Mouse (Mus musculus): Measurements from ENCODE around the gene Plcb1.

The Plcb1 gene

DNA sequence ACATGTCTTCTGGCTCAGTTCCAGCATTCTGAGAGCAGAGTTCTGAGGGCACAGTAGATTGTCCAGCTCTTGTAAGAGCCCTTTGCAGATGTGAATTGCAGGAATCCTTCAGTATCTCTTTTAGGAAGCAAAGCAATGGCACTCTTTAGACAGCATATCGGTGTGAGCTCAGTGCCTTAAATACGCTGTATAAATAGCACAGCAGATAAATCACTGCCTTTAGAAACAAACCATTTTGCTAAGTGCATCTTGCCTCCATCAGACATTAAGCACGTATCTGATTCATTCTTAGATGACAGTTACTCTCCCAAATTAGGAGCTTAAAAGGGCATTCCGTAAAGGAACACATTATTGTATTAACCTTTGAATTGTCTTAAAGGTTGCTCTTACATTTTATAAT lies 416.5 kb downstream of the Plcb1 start:
- DNase-seq (ENCODE audit: low read depth, low spot score) = no peak

DNA sequence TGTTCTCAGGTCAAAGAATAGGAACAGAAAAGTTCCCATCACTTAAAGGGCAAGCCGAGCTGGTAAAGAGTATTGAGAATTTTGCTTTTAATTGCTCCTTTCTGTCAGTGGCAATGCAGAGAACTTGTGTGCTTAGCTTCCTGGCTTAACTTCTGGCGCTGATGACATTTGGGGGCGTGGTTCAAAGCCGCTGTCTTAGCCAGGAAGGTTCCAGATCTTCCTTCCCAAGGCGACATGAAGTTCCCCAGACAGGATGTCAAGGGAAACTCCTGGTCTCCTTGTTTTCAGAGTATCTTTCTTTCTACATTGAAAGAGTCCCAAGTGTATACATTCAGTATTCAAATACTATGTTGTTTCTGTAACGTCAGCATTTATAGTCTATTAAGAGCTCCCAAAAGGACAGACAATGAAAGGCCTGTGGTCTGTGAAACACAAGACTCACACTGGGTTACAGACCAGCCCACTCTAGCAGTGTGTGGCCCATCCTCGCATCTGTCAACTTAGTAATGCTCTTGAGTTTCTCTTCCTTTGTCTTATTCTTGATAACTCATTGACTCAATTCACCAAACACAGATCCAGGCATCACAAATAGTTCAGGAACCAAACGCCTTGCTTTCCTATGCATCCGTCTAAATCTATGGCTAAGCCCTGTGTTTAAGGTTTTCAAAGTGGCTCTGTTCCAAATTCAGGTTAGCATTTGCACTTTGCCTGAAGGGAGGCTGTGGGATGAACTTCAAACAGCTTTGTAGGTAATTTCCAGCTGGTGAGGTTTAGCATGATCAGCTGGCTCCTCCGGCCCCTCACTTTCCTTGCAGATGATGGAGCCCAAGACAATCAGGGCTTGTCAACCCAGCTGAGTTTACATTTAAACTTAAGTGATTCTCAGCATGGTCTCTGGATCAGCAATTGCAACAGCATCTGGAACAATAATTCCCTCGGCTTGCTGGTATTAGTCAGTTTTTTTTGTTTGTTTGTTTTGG lies 418.6 kb downstream of the Plcb1 start:
- DNase-seq (ENCODE audit: low read depth, low spot score) = no peak

DNA sequence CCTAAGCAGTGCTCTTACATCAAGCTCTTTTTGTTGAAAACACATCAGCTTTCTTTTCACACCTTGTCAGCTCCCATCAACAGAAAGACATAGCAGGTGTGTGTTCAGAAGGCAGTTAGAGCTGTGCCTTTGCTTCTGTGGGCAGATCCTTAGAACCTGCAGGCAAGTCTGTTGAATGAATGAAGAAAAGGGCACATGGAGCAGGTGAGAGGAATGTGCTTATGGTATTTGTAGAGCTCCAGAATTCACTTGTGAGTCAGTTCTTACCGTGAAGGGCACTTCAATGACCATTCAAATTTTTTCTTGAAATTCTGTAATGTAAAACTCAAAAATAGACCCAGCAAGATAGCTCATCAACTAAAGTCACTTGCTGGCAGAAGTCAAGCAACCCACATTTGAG lies 423.0 kb downstream of the Plcb1 start:
- no peak for DNase-seq (ENCODE audit: low read depth, low spot score)

DNA sequence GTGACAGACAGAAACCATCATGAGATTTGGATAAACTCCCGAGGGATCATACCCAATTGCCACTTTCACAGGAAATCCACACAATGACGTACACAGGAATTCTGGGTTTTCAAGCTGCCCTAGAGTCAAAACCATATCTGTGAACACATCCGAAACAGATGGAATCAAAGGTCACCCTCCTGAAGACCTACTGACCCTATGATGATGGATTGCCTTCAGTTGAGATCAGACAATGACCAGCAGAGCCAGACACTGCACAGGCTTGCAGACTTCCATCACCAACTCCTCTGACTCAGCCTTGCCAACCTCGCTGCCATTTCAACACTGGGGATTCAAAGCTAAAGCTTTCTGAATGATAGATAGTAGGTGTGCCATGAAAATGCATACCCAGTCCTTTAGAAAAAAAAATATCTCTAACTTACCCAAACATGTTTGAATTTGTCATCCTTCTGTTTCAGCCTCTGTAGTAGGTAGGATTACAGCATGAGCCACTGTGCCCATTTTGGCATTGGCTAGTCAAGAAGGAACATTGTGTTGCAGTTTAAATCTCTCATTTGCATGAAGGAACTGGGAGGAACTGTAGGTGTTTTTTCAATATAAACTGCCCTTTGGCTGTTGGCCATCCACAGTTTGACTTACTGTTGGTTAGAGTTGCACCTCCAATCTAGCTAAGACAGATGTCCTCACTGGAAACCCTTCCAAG lies 429.0 kb downstream of the Plcb1 start:
- DNase-seq (ENCODE audit: low read depth, low spot score) = no peak

DNA sequence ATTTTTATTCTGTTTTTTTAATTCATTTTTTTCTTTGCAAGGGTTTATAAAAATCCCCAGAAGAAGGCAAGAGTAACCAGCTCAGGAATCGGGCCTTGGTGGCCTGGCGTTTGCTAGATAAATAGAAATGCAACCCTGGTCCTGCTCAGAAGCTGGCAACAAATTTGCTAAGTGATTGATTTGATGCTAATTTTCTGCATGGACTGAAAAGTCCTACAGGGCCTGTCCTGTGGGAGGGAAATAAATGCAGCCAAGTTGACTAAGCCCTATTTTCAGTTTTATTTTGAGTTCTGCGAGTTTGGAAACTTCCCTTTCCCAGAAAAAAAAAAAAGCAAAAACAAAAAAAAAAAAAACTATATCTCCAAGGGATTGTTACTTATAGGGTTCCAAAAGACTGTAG lies 433.5 kb downstream of the Plcb1 start:
- DNase-seq (ENCODE audit: low read depth, low spot score) = no peak

DNA sequence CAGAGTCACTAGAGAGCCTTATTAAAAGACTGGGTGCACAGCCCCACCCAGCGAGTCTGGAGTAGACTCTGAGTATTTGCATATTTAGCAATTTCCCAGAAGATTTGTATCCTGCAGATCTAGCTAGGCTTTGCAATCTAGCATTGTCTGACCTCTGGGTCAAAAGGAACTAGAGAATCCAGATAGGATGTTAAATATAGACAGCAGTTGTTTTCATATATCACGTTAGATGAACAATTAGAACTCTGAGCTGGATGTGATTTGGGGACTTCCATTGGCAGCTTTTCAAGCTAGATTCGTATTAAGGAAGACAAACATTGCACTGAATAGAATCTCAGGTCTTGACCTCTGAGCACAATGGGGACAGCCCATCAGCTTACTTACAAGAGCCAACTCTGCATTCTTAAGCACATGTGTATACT lies 439.7 kb downstream of the Plcb1 start:
- DNase-seq (ENCODE audit: low read depth, low spot score) = no peak

DNA sequence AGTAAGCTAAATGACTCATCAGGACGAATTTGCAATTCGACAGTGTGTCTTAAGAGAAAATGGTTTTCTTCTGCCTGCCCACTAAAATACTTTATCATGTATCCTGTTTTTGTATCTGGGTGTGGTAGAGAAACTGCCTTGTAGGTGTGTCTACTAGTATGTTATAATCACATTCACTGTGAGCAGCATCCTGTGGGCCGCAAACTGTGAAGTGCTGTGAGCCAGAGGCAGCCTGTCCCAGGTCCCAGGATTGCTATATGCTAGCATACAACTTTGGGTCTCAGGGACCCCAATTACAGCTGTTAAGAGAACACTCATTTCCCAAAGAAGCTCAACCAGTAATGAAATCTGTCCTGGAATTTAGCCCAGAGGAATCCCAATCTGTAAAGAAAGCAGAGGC lies 444.4 kb downstream of the Plcb1 start:
- no peak for DNase-seq (ENCODE audit: low read depth, low spot score)

DNA sequence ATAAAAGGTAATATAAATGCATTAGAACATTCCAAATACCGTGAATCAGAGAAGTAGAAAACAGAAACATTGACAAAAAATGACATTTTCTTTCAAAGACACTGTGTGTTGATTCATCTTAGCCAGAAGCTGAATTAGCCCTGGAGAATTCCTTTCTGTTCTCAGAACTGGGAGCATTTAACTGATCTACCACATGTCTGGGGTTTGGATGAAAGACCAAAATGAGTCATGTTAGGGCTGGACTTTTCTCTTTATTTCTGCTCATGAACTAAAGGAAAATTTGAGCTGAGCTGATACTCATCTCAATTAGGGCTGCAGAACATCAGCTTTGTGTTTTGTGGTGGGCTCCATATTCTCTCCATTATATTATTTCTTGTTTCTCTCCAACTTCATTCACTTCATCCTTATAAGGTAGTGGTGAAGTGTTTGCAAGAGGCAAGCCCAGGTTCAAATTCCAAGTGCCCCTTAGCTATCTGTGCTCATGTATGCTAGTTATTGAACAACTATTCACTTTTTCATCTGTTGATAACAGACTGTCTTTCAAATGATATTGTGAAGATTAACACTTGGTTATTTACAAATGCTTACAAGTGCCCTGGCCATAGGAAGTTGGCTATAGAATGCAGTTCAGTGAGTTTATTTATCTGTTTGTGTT lies 456.9 kb downstream of the Plcb1 start:
- DNase-seq (ENCODE audit: low read depth, low spot score) = peak; percentile 46

DNA sequence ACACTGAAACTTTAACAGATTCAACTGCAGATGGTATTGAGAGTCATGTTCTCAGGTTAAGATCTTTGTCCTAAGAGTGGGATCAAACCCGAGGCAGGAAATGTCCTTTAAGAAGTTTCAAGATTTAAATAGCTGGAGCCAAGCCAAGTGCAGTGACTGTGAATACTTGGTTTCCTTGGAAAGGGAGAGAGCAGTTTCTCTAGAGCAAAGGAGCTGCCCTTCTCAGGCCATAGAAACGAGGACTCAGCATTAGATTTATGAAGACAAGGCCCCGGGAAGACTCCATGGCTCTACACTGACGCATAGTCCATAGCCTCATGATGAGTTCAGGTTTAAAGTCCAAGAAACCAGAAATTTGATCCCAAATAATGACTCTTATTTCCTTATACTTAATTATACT lies 457.9 kb downstream of the Plcb1 start:
- no peak for DNase-seq (ENCODE audit: low read depth, low spot score)

DNA sequence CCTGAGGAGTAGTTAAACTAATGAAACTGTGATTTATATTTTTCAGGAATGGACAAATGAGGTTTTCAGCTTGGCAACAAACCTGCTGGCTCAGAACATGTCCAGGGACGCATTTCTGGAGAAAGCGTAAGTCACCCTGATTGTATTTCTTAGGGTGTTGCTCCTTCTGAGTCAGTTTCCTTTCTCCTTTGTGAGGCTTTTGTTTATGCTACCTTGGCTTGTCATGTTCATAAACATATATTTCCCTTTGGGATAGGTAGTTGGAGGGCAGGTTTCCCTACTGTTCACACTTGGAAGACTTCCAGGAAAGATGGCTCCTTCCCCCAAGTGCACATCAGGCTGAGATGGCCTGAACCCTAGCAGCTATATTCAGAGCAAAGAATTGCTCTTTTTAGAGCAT lies 464.1 kb downstream of the Plcb1 start:
- no peak for DNase-seq (ENCODE audit: low read depth, low spot score)

DNA sequence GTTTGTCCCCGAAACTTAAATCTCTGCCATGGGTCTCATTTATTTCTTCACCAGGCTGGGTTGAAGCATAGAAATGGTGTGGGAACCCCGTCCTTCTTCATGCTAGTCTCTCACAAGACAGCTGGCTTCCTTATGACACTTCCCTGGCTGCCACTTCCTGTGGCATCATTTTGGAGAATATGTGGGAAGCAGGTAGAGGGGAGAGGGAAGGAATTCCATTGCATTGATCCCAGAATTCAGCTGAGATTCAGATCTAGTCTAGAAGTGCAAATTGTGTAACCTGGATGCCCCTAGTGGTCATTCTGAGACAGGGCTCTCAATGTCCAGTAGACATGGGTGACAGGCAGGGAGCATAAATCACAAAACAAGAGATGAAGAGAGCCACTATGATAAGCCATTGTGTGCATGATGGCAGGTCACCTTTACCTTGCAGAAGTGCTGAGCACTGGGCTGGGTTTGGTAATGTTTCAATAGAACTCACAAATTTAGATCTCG lies 466.0 kb downstream of the Plcb1 start:
- no peak for DNase-seq (ENCODE audit: low read depth, low spot score)

DNA sequence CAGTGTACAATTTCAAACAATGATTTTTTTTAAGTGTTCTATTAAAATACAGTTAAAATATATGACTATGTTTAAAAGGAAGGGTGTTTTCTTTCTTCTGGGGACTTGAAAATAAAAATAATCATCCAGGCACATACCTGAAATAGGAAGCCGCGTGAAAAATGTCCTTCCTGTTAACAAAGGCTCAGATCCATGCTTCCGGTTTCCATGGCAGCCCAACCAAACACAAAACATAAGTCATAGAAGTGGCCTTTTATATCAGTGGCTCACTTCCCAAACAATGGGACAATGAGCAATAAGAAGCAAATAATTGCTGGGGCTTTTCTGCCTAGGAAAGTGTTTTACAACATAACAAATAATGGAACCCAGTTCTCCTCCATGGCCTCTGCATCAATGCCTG lies 473.3 kb downstream of the Plcb1 start:
- peak; percentile 39 for DNase-seq (ENCODE audit: low read depth, low spot score)

DNA sequence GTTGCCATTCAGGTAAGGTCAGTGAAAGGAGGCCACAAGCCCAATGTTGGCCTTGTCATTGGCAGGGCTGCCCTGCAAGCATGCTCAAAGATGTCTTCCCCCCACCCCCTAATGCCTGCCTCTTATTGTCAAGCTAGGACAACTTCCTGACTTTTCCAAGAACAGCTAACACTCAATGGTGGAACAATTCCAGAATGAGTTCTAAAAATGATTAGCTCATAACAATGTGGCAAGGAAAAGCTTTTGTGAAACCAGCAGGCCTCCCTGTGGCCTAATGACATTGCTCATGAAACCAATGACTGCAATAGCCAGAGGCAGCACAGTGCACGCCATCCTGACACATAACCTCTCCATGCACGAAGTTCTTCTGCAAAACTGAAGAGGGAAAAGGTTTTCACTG lies 478.1 kb downstream of the Plcb1 start:
- DNase-seq (ENCODE audit: low read depth, low spot score) = peak; percentile 9

DNA sequence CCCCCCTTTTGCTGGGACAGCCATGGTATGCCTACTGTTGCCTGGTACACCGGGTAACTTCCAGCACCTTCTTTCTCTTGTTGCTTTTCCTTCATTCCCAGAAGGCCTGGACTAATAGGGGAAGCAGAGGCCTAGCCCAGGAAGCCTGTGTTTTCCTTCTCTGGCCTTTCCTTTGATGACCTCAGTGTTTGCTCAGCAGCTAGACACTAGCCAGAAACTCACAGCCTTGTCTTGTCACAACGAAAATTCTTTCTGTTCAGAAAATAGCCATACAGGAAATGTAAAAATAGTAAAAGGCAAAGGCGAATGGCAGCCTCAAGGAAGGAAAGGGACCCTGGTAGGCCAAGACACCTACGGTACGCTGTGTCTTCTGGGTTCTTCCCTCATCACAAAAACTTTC lies 489.1 kb downstream of the Plcb1 start:
- DNase-seq (ENCODE audit: low read depth, low spot score) = no peak

DNA sequence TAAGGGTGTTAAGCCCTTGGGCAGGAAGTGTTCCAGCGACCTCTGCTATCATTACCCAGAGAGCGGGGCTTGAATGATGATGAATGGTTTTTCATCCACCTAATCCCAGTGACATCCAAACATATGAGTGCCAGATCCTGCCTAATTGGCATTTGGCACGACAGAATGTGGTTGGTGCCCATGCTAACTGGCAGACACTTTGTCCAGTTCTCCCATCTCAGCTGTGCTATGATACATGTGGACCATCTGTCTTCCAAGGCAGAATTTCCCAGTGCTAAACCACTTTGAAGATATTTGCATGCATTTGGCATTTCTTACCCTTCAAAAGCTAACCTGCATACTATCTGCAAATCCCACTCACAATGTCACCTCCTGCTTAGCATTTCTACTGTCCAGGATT lies 492.6 kb downstream of the Plcb1 start:
- DNase-seq (ENCODE audit: low read depth, low spot score) = no peak

DNA sequence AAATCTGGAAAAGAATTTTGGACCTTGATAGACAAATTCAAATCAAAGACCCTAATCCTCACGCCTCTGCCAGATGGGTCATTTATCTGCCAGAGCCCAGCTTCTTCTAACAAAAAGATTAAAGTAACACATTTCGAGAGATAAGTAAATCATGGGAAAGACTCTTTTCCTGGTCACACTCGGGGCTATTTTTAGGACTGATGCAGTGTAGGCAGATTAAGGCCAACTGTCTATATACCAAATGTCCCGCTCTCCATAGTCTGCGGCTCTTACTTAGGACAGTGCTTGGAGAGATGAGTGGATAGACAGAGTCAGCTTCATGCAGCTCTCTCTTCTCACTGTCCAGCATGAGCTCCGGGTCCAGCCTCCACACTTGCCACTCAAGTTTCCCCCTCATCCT lies 493.2 kb downstream of the Plcb1 start:
- no peak for DNase-seq (ENCODE audit: low read depth, low spot score)

DNA sequence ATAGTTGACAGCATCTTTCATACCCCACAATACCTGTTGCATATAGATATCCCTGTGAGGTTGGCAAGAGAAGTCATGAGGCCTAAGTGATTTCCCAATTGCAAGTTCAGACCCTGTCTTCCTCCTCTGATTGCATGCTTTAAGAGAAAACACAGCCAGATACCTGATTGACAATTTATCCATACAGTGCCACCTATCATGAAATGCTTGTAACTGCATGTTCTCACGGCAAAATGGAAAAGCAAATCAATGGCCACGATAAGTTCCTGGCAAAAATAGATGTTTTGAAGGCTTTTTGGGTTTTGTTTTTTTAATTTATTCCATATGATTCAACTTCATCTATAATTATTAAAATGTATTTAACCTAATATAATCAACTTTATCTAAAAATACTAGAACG lies 497.9 kb downstream of the Plcb1 start:
- DNase-seq (ENCODE audit: low read depth, low spot score) = no peak

DNA sequence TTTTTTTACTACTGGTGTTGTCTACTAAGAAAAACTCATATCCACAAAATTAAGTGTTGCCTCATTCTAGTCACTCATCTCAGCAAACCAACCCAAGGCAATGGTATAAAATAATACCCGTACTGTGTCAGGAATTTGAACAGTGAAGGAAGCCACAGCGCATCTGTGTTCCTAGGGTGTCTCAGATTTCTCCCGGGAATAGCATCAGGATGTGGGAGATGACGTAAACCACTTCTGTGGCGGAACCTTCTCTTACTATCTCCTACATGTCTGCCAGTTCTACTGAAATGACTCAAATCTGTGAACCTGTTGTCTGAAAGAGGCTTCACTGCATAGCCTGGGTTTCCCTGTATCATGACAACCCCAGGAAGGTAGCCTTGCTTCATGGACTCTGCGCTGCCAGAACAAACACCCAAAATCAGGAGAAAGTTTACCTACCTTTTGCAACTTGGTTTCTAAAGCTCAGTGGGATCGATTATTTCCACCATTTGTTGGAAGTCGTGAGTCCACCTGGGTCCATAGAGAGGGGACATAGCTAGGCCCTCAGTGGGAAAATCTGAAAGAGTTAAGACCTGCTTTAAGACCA lies 510.4 kb downstream of the Plcb1 start:
- DNase-seq (ENCODE audit: low read depth, low spot score) = no peak

DNA sequence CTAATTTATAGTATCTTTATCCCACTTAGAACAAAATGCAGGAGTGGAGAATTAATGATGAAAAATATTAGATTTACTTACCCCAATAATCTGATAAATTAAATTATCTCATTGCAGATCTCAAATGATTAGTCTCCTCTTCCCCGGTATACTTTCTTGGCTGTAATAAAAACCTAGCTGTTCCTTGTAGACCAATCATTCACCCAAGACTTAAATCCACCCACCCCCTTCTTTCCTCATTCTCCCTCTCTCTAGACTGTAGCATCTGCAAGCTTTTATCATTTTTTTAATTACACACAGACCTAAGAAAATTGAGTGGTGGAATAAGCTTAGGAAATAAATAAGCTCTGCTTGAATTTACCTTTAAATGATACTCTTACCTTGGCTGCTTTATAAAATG lies 514.6 kb downstream of the Plcb1 start:
- no peak for DNase-seq (ENCODE audit: low read depth, low spot score)

DNA sequence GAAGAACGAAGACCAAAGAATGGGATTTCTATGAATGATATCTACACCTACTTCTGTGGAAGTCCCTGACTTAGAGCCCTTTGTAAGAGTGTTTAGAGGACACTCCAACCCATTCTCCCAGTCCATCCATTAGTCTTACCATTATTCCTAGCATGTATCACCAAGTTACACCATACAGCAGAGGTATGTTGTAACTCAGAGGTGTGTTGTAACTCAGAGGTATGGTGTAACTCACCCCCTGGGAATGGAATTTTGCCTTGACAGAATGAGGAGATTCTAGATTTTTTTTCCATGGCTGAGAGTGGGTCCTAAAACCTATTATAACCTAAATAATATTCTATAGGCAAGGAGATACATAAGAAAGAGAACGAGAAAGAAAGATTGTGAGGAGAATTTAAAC lies 516.6 kb downstream of the Plcb1 start:
- no peak for DNase-seq (ENCODE audit: low read depth, low spot score)

DNA sequence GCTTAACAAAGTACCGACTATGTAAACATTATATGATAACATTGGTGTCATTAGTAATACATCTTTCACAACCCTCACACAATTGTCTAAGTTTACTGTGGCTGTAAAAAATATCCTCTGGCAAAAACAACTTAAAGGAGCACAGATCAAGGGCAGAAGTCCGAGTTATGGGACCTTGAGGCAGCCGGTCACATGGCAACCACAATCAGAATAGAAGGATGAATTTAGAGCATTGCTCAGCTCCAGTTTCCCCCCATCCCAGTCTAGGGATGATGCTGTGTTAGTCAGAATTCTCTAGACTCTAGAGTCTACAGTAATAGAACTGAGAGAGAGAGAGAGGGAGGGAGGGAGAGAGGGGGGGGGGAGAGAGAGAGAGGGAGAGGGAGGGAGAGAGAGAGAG lies 519.3 kb downstream of the Plcb1 start:
- no peak for DNase-seq (ENCODE audit: low read depth, low spot score)

All from skeletal muscle tissue, adult 2 months (tissue).